Mouse (Mus musculus): ENCODE measurements around the gene Sema3f. TPM values are rescaled to one million over a fixed set of nuclear protein-coding genes. Genes with fewer than 3 reads are reported as not detected.

Gene Sema3f
- 39.1 and 45.5 TPM in 2 replicates for polyA plus RNA-seq (2012; rRNA removed)

DNA sequence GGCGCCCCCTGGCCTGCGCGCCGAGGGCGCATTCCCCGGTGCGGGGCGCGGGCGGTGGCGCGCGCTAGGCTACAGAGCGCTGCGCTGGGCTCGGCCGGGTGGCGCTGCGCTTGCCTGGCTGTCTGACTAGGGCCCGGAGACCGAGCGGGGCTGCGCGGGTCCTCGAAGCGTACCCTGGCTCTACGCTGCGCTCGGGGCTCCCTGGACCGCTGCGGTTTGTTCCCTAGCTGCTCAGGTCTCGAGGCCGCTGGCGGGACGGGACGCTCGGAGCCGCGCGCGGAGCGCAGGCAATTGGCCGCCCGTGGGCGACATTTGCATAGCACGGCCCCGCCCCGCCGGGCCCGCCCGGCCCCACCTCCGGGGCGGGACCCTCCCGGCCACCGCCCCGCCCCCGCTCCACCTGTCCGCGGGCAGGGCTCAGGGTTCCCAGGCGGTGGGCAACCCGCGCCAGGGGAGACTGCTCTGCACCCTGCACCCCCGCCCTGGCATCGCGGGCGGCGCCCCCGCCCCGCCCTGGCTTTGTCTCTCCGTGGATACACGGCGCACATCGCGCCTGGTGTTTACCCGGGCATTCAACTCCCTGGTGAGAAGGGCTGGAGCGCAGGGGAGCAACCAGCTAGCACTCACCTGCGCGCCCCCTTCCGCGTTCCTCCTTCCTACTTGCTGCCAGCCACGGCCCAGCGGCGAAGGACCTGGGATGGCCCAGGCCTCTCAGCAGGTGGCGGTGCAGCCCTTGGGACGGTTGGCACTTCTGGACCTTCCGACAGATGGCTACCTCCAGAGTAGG is at the start of gene Sema3f:
Sema3f (minus strand) TSS at position 779 of the 787 bp plus-strand sequence.
- Histone ChIP-seq H3K36me3 (ENCODE audit: control insufficient read depth, insufficient read depth, low read length) (no peaks in the 10 kb centered on the region), H3K4me3 (ENCODE audit: insufficient read depth, low read depth, low read length) (peak within 1 kb of the TSS; percentile 78), H3K27ac (ENCODE audit: insufficient read depth, low read depth, low read length) (peak within 1 kb of the TSS; percentile 49), H3K27me3 (replicated peaks; ENCODE audit: control insufficient read depth, insufficient read depth, low read length) (no peaks in the 10 kb centered on the region), H3K4me1 (ENCODE audit: control insufficient read depth, insufficient read depth, low read length) (no peaks in the 10 kb centered on the region)
- peak; percentile 92 for DNase-seq
- peak; percentile 57 for TF ChIP-seq POLR2A (IDR thresholded peaks at IDR 0.05; ENCODE audit: low read depth, low read length)
- TF ChIP-seq CTCF (conservative IDR thresholded peaks at IDR 0.05; ENCODE audit: insufficient read depth, insufficient read length, low read depth, low read length), result peak; percentile 78
- 2% methylated on average over 84 of the region's 86 CpGs for WGBS

DNA sequence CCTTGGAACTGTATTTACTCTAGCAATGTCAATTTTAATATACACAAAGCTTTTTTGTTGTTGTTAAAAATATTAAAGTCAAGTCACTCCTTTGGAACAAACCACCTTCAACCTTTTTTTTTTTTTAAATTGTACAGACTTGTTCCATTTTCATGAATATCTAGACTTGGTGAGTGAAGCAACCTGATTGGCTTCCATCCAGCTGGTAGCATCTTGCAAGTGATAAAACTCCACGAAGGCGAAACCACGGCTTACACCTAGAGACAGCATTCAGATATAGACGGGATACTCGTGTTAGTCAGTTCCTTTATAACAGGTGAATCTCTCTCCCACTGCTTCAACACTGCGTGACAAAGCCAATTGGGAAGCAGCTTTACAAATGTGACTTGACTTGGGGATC is 49.3 kb upstream of the Sema3f start:
- WGBS, result 90% methylated on average over 6 of the region's 6 CpGs
- H3K36me3 ChIP-seq (ENCODE audit: control insufficient read depth, insufficient read depth, low read length), result peaks cover 37% of the 10 kb centered on the region
- TF ChIP-seq POLR2A (IDR thresholded peaks at IDR 0.05; ENCODE audit: low read depth, low read length), result no peak
- TF ChIP-seq CTCF (conservative IDR thresholded peaks at IDR 0.05; ENCODE audit: insufficient read depth, insufficient read length, low read depth, low read length), result no peak
- H3K4me1 ChIP-seq (ENCODE audit: control insufficient read depth, insufficient read depth, low read length), result no peaks in the 10 kb centered on the region
- no peak overlapping the region for H3K27ac ChIP-seq (ENCODE audit: insufficient read depth, low read depth, low read length)
- no peak for DNase-seq
- H3K27me3 ChIP-seq (replicated peaks; ENCODE audit: control insufficient read depth, insufficient read depth, low read length), result no peaks in the 10 kb centered on the region
- H3K4me3 ChIP-seq (ENCODE audit: insufficient read depth, low read depth, low read length), result no peak overlapping the region

DNA sequence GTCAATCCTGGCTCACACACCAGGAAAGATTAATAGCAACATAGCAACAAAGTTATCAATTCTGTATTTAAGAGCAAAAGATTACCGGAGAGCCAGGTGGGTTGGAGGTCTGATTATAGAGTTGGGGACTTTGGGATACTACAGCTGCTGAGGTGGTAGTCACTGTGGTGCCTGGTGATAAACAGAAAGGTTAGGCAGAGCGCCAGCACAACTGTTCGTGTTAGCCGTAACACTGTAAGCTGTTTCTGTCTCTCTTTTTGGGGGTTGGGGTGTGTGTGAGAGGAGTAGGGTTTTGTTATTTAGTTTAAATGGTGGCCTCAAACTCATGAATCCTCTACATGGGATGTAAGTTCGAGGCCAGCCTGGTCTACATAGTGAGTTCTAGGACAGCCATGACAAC is 40.1 kb upstream of the Sema3f start:
- 86% methylated on average over 5 of the region's 5 CpGs for WGBS
- Histone ChIP-seq H3K27ac (ENCODE audit: insufficient read depth, low read depth, low read length) (no peak overlapping the region), H3K27me3 (replicated peaks; ENCODE audit: control insufficient read depth, insufficient read depth, low read length) (no peaks in the 10 kb centered on the region), H3K4me1 (ENCODE audit: control insufficient read depth, insufficient read depth, low read length) (no peaks in the 10 kb centered on the region), H3K4me3 (ENCODE audit: insufficient read depth, low read depth, low read length) (no peak overlapping the region), H3K36me3 (ENCODE audit: control insufficient read depth, insufficient read depth, low read length) (peaks cover 54% of the 10 kb centered on the region)
- TF ChIP-seq CTCF (conservative IDR thresholded peaks at IDR 0.05; ENCODE audit: insufficient read depth, insufficient read length, low read depth, low read length) (no peak), POLR2A (IDR thresholded peaks at IDR 0.05; ENCODE audit: low read depth, low read length) (no peak)
- no peak for DNase-seq

DNA sequence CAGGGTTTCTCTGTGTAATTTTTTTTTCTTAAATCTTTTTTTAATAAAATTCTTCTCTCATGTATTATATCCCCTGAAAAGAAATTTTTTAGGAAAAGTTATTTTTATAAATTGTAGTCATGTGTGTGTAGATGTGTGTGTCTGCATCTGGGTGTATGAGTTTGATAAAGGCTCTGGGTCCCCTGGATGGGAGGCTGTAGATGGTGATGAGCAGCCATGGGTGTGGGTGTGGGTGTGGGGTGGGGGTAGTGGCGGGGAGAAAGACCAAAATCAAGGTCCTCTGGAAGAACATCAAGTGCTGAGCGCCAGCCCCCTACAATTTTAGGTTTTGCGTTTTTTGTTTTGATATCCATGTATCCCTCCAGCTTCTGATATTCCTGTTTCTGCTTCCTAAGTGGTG is 37.8 kb upstream of the Sema3f start:
- 95% methylated on average over 3 of the region's 3 CpGs for WGBS
- DNase-seq, result no peak
- Histone ChIP-seq H3K4me3 (ENCODE audit: insufficient read depth, low read depth, low read length) (no peak overlapping the region), H3K27ac (ENCODE audit: insufficient read depth, low read depth, low read length) (no peak overlapping the region), H3K36me3 (ENCODE audit: control insufficient read depth, insufficient read depth, low read length) (peaks cover 62% of the 10 kb centered on the region), H3K27me3 (replicated peaks; ENCODE audit: control insufficient read depth, insufficient read depth, low read length) (no peaks in the 10 kb centered on the region), H3K4me1 (ENCODE audit: control insufficient read depth, insufficient read depth, low read length) (no peaks in the 10 kb centered on the region)
- TF ChIP-seq POLR2A (IDR thresholded peaks at IDR 0.05; ENCODE audit: low read depth, low read length) (no peak), CTCF (conservative IDR thresholded peaks at IDR 0.05; ENCODE audit: insufficient read depth, insufficient read length, low read depth, low read length) (no peak)

DNA sequence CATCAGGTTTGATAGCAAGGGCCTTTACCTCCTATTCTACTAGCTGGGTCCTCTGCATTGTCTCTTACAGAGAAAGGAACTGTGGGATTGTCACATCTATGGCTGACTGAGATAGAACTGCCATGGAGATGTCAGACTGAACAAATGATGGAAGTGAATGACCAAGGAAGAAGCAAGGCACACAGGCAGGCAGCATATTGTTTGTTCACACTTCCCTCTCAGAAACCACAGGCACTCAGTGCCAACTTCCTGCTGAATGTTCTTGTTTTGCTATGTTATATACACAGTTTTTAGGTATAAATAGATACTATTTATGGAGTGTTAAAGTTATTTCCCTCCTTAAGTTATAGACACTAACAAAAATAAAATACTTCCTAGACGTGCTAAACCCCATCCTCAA is 37.0 kb upstream of the Sema3f start:
- DNase-seq, result no peak
- Histone ChIP-seq H3K4me1 (ENCODE audit: control insufficient read depth, insufficient read depth, low read length) (no peaks in the 10 kb centered on the region), H3K27me3 (replicated peaks; ENCODE audit: control insufficient read depth, insufficient read depth, low read length) (no peaks in the 10 kb centered on the region), H3K4me3 (ENCODE audit: insufficient read depth, low read depth, low read length) (no peak overlapping the region), H3K27ac (ENCODE audit: insufficient read depth, low read depth, low read length) (no peak overlapping the region), H3K36me3 (ENCODE audit: control insufficient read depth, insufficient read depth, low read length) (peaks cover 60% of the 10 kb centered on the region)
- TF ChIP-seq POLR2A (IDR thresholded peaks at IDR 0.05; ENCODE audit: low read depth, low read length) (no peak), CTCF (conservative IDR thresholded peaks at IDR 0.05; ENCODE audit: insufficient read depth, insufficient read length, low read depth, low read length) (no peak)
- WGBS, result 84% methylated on average over 1 of the region's 1 CpGs

DNA sequence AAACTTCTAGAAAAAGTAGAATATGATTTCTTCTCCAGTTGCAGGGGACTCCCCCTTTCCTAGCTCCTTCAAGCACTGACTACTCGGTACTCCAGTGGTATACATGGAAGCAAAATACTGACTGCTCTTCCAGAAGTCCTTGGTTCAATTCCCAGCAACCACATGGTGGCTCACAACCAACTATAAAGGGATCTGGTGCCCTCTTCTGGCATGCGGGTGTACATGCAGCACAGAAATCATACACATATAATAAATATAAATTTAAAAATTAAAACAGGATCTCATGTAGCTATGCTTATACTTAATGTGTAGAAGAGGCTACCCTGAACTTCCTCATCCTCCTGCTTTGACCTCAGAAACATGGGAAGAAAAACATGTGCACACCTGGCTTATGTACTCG is 36.4 kb upstream of the Sema3f start:
- 92% methylated on average over 3 of the region's 3 CpGs for WGBS
- 0 out of 2 replicates have a peak, but pooled peaks have one; percentile 14 for TF ChIP-seq CTCF (conservative IDR thresholded peaks at IDR 0.05; ENCODE audit: insufficient read depth, insufficient read length, low read depth, low read length)
- TF ChIP-seq POLR2A (IDR thresholded peaks at IDR 0.05; ENCODE audit: low read depth, low read length), result no peak
- H3K36me3 ChIP-seq (ENCODE audit: control insufficient read depth, insufficient read depth, low read length), result peaks cover 60% of the 10 kb centered on the region

DNA sequence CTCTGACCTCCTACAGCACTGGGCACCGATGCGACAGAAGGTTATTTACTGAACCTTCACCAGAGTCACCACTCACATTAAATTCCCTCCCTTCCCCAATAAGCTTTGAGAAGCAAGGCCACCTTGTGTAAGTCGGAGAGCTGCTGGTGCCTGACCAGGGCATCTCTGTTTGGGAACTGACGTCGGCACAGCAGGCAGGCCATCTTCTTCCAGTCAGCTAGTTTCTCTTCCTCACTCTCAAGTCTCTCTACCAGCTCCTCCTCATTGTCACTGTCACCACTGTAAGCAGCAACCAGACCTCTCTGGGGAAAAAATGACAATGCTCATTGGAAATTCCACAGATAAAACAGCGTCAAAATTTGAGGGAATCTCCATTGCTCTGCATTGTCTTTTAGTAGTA is 33.8 kb upstream of the Sema3f start:
- peaks cover 49% of the 10 kb centered on the region for H3K36me3 ChIP-seq (ENCODE audit: control insufficient read depth, insufficient read depth, low read length)
- 86% methylated on average over 6 of the region's 6 CpGs for WGBS
- TF ChIP-seq CTCF (conservative IDR thresholded peaks at IDR 0.05; ENCODE audit: insufficient read depth, insufficient read length, low read depth, low read length) (no peak), POLR2A (IDR thresholded peaks at IDR 0.05; ENCODE audit: low read depth, low read length) (no peak)
- H3K27ac ChIP-seq (ENCODE audit: insufficient read depth, low read depth, low read length), result no peak overlapping the region
- no peaks in the 10 kb centered on the region for H3K4me1 ChIP-seq (ENCODE audit: control insufficient read depth, insufficient read depth, low read length)
- no peaks in the 10 kb centered on the region for H3K27me3 ChIP-seq (replicated peaks; ENCODE audit: control insufficient read depth, insufficient read depth, low read length)
- no peak overlapping the region for H3K4me3 ChIP-seq (ENCODE audit: insufficient read depth, low read depth, low read length)
- DNase-seq, result no peak

More for the DNA sequence above, 36.4 kb upstream of the Sema3f start:
- Histone ChIP-seq H3K27ac (ENCODE audit: insufficient read depth, low read depth, low read length) (no peak overlapping the region; the same call in 1 of the 2 replicates), H3K27me3 (replicated peaks; ENCODE audit: control insufficient read depth, insufficient read depth, low read length) (no peaks in the 10 kb centered on the region), H3K4me3 (ENCODE audit: insufficient read depth, low read depth, low read length) (no peak overlapping the region), H3K4me1 (ENCODE audit: control insufficient read depth, insufficient read depth, low read length) (no peaks in the 10 kb centered on the region)
- no peak for DNase-seq
